Mouse (Mus musculus) intestine, embryonic 16.5 days (tissue): ENCODE measurements around the gene Met. TPM values are rescaled to one million over a fixed set of nuclear protein-coding genes. Genes with fewer than 3 reads are reported as not detected.

ENCODE experiments used
- ATAC-seq: fragments of 200-750 bp; cut with Nextera tagmentation; 2 replicates; pipeline ENCODE4 v1.8.0; 2017; ENCODE audit warnings: moderate TSS enrichment, moderate library complexity
- H3K27ac ChIP-seq: fragments of 300-500 bp; sonication (generic); 2 replicates; pipeline ENCODE4 v1.5.1; 2014; ENCODE audit warnings: mild to moderate bottlenecking, low read length
- H3K27me3 ChIP-seq: fragments of 300-500 bp; sonication (generic); replicated peaks from 2 replicates; pipeline ENCODE4 v1.6.1; 2014; ENCODE audit warnings: low read length, control low read depth, mixed read lengths; ENCODE audit not compliant: control insufficient read depth, insufficient read depth
- H3K36me3 ChIP-seq: fragments of 300-500 bp; sonication (generic); 2 replicates; pipeline ENCODE4 v1.6.1; 2014; ENCODE audit warnings: low read length, control low read depth; ENCODE audit not compliant: control insufficient read depth, insufficient read depth
- H3K4me1 ChIP-seq: fragments of 300-500 bp; sonication (generic); 2 replicates; pipeline ENCODE4 v1.6.1; 2014; ENCODE audit warnings: low read length, control low read depth, mixed read lengths; ENCODE audit not compliant: control insufficient read depth, insufficient read depth
- H3K4me2 ChIP-seq: fragments of 300-500 bp; sonication (generic); 2 replicates; pipeline ENCODE4 v1.6.1; 2014; ENCODE audit warnings: low read depth, low read length, control low read depth
- H3K4me3 ChIP-seq: fragments of 300-500 bp; sonication (generic); 2 replicates; pipeline ENCODE4 v1.5.1; 2014; ENCODE audit warnings: mild to moderate bottlenecking, low read length
- H3K9ac ChIP-seq: fragments of 300-500 bp; sonication (generic); 2 replicates; pipeline ENCODE4 v1.6.1; 2014; ENCODE audit warnings: low read depth, low read length
- H3K9me3 ChIP-seq: fragments of 300-500 bp; sonication (generic); 2 replicates; pipeline ENCODE4 v1.6.1; 2016; ENCODE audit warnings: low read length, control low read depth; ENCODE audit not compliant: control insufficient read depth
- WGBS: fragments of 180-500 bp; shearing (Covaris S2); extraction: QIAGEN DNeasy Blood & Tissue Kit; methylation state at CpG from one replicate; pipeline ENCODE4 v1.1.7; 2014; 5-methylcytosine and 5-hydroxymethylcytosine counted together
- polyA plus RNA-seq: library from polyadenylated mRNA; unstranded; fragments of >200 nt; fragmentation: Nextera tagmentation; extraction: Ambion mirVana; gene quantifications from 2 replicates; pipeline ENCODE4 v1.2.1, GENCODE M21; 2015

Gene Met
- polyA plus RNA-seq, 1 experiment from 2014 or later = 10.5 TPM

DNA sequence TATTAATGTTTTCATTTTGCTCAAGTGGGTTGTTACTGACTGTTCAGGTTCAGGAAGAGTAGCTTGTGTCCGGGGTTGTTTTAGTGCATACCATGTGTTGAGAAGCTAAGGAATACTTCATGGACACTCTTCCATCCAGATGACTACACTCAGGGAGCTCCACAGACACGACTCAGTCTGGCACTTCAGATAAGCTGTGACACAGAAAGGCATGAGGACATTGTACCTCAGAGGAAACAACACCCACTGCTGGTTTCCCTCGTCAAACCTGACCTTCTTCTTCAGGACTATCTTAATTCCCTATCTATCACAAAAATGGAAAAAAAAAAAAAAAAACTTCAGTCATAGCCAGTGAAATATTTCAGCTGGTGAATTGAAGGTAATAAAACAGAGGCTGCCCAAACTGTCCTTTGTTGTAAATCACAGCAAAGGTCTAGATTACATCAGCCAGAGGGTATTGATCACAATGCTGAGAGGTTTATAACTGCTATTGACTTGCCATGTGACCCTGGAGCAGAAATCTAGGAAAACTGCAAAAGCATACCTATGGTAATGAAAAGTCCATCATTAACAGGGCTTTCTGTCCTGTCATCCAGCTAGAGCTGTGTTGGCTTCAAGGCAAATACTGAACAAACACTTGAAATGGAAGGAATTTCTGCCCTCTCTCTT lies 114.6 kb downstream of the Met start:
- no peaks in the 10 kb centered on the region for H3K9me3 ChIP-seq
- no peak overlapping the region for H3K27ac ChIP-seq
- H3K4me1 ChIP-seq = peaks cover 3% of the 10 kb centered on the region; the same call in 1 of the 2 replicates
- H3K4me3 ChIP-seq = no peak overlapping the region
- no peak overlapping the region for H3K4me2 ChIP-seq
- H3K36me3 ChIP-seq = no peaks in the 10 kb centered on the region
- WGBS = 39% methylated on average over 3 of the region's 3 CpGs
- no peaks in the 10 kb centered on the region for H3K27me3 ChIP-seq
- ATAC-seq = peak; percentile 90
- H3K9ac ChIP-seq = no peak overlapping the region

GRCm38 (mm10) chr6:17580349-17580748 lies 116.7 kb downstream of the Met start:
- Histone ChIP-seq H3K9ac (no peak overlapping the region), H3K4me1 (peaks cover 3% of the 10 kb centered on the region; the same call in 1 of the 2 replicates), H3K4me2 (no peak overlapping the region), H3K4me3 (no peak overlapping the region), H3K27me3 (no peaks in the 10 kb centered on the region), H3K36me3 (no peaks in the 10 kb centered on the region), H3K9me3 (no peaks in the 10 kb centered on the region), H3K27ac (no peak overlapping the region)
- WGBS = 89% methylated on average over 3 of the region's 3 CpGs
- ATAC-seq = no peak

DNA sequence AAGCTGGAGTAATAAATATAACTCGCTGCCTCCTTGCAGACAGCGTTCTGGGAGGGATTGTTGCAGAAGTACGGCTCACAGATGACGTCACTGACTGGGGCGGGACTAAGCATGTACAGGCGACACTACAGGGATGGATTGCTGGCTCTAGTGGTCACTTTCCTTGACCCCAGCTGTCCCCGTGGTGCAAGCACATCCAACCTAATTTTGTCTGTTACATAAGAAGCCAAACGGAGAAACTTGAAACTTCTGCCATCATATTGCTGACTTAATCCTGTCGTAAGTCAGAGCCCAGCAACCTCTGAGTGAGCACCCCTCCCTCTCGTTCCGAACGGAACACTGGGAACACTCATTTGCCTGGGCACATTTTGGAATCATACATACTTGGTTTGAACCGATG lies 120.4 kb downstream of the Met start:
- peak overlapping the region; percentile 54; the same call in 1 of the 2 replicates for H3K9ac ChIP-seq
- ATAC-seq = peak; percentile 77
- H3K4me2 ChIP-seq = peak overlapping the region; percentile 62
- H3K4me3 ChIP-seq = peak overlapping the region; percentile 42
- 26% methylated on average over 13 of the region's 13 CpGs for WGBS
- H3K4me1 ChIP-seq = no peaks in the 10 kb centered on the region
- no peak overlapping the region for H3K27ac ChIP-seq
- no peaks in the 10 kb centered on the region for H3K36me3 ChIP-seq
- no peaks in the 10 kb centered on the region for H3K27me3 ChIP-seq
- H3K9me3 ChIP-seq = no peaks in the 10 kb centered on the region

GRCm38 (mm10) chr6:17589049-17589952 lies 125.7 kb downstream of the Met start:
- H3K36me3 ChIP-seq = no peaks in the 10 kb centered on the region
- peaks cover 6% of the 10 kb centered on the region for H3K9me3 ChIP-seq
- H3K4me1 ChIP-seq = 0 out of 2 replicates have a peak, but pooled peaks cover 2% of the 10 kb centered on the region
- peak; percentile 79 for ATAC-seq
- no peak overlapping the region for H3K27ac ChIP-seq
- 21% methylated on average over 16 of the region's 16 CpGs for WGBS
- H3K9ac ChIP-seq = no peak overlapping the region
- no peak overlapping the region for H3K4me3 ChIP-seq
- H3K27me3 ChIP-seq = no peaks in the 10 kb centered on the region
- H3K4me2 ChIP-seq = no peak overlapping the region

DNA sequence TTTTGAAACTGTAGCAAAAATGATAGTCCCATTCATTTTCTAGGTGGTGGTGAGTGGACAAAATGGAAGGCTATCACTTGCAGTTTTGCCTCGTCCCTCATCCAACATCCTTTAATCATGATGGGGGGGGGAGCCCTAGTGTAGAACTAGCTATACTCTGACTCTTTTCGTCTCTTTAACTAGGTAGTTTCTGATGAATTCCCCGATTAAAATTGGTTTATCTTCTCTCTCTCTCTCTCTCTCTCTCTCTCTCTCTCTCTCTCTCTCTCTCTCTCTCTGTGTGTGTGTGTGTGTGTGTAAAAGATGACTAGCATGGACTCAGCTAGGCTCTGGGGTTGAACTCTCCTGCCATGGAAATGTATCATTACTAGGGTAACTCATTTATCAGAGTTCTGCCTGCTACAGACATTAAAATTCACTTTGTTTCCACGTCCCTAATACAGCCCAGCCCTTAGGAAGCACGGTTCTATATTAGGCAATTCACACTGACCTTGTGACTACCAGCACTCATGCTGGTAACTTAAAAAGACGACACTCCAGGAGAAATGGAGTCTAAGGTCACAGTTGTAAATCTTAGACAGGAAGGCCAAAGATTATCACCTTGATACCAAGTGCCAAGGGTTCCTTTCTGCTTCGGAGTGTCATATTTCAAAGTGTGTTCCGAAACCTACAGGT lies 126.5 kb downstream of the Met start:
- no peak overlapping the region for H3K4me2 ChIP-seq
- H3K27ac ChIP-seq = no peak overlapping the region
- peak; percentile 85 for ATAC-seq
- 25% methylated on average over 8 of the region's 8 CpGs for WGBS
- H3K9ac ChIP-seq = no peak overlapping the region
- H3K4me3 ChIP-seq = no peak overlapping the region
- peaks cover 6% of the 10 kb centered on the region for H3K9me3 ChIP-seq
- H3K27me3 ChIP-seq = no peaks in the 10 kb centered on the region
- H3K4me1 ChIP-seq = 0 out of 2 replicates have a peak, but pooled peaks cover 2% of the 10 kb centered on the region
- no peaks in the 10 kb centered on the region for H3K36me3 ChIP-seq

GRCm38 (mm10) chr6:17593971-17594370 lies 130.4 kb downstream of the Met start:
- H3K4me2 ChIP-seq = no peak overlapping the region
- H3K4me1 ChIP-seq = peaks cover 5% of the 10 kb centered on the region; the same call in 1 of the 2 replicates
- H3K36me3 ChIP-seq = no peaks in the 10 kb centered on the region
- ATAC-seq = no peak
- no peak overlapping the region for H3K27ac ChIP-seq
- H3K27me3 ChIP-seq = no peaks in the 10 kb centered on the region
- H3K9ac ChIP-seq = no peak overlapping the region
- WGBS = 92% methylated on average over 2 of the region's 2 CpGs
- H3K4me3 ChIP-seq = no peak overlapping the region
- peaks cover 11% of the 10 kb centered on the region for H3K9me3 ChIP-seq

GRCm38 (mm10) chr6:17595712-17596462 lies 132.3 kb downstream of the Met start:
- H3K9me3 ChIP-seq = peaks cover 11% of the 10 kb centered on the region
- H3K4me1 ChIP-seq = peaks cover 3% of the 10 kb centered on the region; the same call in 1 of the 2 replicates
- peak; percentile 95 for ATAC-seq
- H3K27ac ChIP-seq = peak overlapping the region; percentile 60; the same call in 1 of the 2 replicates
- 42% methylated on average over 11 of the region's 11 CpGs for WGBS
- no peaks in the 10 kb centered on the region for H3K27me3 ChIP-seq
- H3K4me3 ChIP-seq = no peak overlapping the region
- peak overlapping the region; percentile 14 for H3K4me2 ChIP-seq
- H3K9ac ChIP-seq = no peak overlapping the region
- H3K36me3 ChIP-seq = no peaks in the 10 kb centered on the region

GRCm38 (mm10) chr6:17599373-17599772 lies 135.8 kb downstream of the Met start:
- no peaks in the 10 kb centered on the region for H3K27me3 ChIP-seq
- H3K36me3 ChIP-seq = no peaks in the 10 kb centered on the region
- no peak overlapping the region for H3K4me3 ChIP-seq
- ATAC-seq = no peak
- H3K9ac ChIP-seq = no peak overlapping the region
- H3K4me1 ChIP-seq = peaks cover 3% of the 10 kb centered on the region; the same call in 1 of the 2 replicates
- no peak overlapping the region for H3K27ac ChIP-seq
- H3K4me2 ChIP-seq = no peak overlapping the region
- WGBS = 87% methylated on average over 5 of the region's 5 CpGs
- H3K9me3 ChIP-seq = peaks cover 5% of the 10 kb centered on the region; the same call in 1 of the 2 replicates
